Mouse (Mus musculus) ES-CJ7 (cell line): ENCODE measurements around the gene Atg101.

Source experiments
- DNase-seq: peaks from one replicate; pipeline ENCODE4 v3.0.0; 2011; ENCODE audit warnings: low read depth, low spot score

The Atg101 gene

DNA sequence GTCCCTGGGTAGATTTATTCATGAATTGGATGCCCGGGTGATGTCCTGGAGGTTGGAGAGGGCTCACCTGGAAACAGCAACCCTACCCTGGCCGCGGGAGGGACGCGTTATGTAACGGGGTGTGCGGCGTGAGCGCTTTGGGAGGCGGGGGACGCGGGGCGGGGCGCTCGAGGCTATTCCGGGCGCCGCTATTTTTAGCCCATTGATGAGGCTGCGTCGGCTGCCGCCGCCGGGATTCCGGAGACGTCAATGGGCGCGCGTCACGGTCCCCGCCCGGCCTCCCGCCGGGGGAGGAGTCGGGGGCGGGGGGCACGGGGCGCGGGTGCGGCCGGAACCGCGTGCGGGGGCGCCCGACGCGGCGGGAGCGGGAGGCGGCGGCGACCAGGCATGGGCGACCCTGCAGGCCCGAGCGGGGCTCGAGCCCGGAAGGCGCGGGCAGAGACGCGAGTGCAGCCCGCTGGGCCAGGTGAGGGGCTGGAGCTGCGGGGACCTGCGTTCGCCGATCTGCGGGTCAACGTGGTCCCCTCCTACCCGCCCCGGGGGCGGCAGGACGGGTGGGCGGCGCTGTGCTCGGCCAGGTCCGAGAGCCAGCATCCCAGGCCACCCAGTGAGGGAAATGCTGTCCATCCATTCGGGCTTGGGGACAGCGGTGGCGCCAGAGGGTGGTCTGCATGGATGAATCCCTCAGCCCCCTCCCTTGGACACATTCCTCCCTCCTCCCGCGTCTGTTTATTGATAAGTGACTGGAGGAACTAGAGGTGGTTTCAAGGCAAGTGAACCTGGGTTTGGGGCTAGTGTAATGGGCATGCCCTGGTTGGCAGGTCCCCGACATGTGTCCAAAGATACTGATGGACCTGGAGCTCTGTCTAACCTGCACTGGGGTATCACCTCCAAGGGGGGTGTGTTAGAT, 29.9 kb upstream of the Atg101 start, which contains the start of gene Nr4a1:
Gene Nr4a1, plus strand, starts transcription at position 384 of the 910 bp plus-strand sequence.
- peak; percentile 71 for DNase-seq

DNA sequence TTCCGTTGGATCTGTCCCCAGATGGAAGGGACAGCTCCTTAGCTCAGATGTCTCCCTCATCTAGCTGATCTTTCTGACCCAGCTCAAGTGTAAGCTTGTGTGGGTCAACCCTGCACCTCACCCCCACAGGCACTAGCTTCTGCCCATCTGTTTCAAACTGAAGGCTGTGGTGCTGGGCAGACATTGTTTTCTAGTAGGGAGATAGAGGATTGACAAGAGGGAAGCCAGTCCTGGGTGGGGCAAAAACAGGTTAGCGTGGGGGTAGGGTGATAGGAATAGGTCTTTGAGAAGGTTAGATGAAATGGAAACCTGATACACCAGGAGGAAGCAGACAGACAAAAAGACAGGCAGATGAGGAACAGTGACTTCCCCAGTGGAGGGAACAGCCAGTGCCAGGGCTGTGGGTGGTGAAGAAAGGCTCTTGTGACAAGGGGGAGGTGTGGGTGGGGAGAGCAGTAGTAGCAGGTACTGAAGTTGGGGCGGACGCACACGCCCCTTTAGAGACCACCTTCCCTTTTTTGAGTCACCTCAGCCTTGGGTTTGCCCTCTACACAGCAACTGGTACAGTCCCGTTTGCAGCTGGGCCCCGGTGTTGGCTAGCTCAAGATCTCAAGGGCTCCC, 28.1 kb upstream of the Atg101 start:
- DNase-seq = peak; percentile 67

DNA sequence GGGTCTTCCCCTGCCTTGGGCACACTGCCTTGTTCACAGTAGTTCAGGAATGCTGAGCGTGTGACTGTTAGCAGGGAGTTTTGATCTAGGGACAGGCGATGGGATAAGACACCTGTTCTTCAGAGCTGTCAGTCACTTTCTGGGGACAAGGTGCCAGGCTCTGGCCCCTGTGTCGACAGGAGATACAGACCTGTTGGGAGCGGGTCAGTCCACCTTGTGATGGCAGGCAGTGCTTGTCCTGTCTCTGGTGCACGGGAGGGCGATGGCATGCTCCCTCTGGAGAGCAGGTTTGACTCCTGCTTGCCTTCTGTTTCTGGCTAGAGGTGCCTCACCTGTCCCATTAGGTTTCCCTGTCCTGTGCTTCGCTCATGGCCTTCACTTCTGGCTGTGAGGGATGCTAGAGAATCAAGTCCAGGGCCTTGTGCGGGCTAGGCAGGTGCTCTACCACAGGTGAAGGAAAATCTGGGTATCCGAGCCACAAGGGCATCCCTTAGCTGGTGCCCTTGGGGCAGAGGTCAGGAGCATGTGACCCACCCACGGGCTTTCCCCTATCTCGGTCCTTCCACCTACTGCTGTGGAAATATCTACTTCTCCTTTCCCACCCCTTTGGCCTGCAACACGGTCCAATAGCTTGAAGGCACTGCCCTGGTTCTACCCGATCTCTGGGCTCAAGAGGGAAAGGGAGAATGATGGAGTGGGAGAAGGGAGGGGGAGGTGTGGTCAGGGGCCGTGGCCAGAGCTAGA, 27.4 kb upstream of the Atg101 start:
- no peak for DNase-seq

DNA sequence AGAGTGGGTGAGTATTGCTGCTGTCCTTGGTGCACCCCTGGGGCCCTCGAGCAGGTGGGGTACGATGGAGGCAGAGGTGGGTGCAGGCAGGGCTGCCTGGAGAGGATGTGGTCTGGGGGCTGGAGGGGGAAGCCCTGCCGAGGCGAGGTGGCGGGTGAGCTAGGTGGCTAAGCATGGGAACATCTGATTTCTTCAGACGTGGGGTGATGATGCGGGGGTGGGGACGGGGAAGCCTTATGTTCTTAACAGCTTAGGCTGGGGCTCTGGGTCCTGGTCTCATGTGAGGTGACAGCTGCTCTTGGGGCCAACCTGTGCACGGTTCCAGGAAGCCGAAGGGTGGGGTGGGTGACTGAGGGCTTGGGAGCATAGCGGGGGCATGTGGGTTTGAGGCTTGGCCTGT, 25.7 kb upstream of the Atg101 start:
- DNase-seq = no peak

DNA sequence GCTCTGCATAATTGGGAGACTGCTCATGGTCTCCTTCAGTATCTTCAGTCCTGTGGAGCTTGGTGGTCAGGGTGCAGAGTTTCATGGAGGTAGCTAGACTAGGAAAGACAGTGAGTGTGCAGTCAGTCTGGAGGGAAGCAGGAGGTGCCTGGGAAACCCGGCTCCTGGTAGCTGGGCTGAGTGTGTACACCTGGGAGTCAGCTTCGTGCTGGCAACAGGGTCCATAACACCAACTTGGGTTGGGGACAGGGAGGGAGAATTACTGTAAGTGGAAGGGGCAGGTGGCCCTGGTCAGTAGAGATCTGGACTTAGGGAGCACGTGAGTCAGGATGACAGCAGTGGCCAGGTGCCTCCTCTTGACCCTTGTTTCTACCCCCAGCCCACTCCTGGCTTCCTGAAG, 24.1 kb upstream of the Atg101 start:
- DNase-seq = no peak

DNA sequence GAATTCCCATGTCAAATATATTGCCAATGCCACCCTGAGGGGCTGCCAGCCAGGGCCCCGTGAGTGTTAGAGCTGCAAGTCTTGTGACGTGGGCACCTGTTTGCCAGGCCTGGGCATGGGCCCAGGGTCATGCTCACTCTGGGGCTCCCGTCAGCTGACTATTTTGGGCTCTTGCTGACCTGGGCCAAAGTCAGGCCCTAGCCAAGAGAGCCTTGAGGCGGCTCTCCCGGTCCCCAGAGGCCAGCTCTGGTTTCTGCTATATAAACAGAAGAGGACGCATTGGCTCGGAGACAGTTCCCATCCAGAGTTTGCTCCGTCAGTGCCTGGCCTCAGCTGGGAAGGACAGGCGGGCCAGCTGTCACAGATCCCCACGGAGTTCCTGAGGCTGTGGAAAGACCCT, 23.7 kb upstream of the Atg101 start:
- no peak for DNase-seq

DNA sequence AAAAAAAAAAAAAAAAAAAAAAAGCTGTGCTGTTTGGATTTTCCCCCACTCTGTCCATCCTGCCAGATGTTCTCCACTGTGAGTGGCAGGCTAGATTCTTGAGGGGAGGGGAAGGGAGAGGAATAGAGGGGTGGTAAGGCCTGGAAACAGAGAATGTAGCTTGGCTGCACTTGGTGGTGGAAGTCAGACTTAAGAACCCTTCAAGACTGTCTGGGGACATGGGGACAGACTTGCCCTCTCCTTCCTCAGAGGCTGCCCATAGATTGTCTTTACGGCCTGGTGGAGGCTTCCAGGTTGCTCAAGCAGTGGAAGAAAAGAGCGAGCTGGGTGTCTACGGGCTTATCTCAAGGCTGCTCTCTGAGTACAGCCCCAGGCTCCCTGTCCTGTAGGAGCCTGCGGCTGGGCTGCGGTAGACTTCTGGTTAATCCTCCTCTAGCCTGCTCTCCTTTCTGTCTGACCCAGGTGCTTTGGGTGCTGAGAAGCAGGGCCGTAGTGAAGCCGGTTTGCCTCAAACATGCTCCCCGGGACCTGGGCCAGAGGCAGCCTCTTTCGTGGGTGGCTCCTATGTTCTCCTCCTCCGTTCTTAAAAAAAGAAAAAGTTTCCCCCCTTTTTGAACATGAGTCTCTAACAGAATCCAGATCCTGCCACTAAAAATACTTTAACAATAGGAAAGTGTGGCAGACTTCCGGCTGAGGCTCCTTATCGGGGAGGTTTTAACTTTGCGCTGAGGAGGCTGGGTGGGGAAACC, 23.0 kb upstream of the Atg101 start:
- DNase-seq = no peak

DNA sequence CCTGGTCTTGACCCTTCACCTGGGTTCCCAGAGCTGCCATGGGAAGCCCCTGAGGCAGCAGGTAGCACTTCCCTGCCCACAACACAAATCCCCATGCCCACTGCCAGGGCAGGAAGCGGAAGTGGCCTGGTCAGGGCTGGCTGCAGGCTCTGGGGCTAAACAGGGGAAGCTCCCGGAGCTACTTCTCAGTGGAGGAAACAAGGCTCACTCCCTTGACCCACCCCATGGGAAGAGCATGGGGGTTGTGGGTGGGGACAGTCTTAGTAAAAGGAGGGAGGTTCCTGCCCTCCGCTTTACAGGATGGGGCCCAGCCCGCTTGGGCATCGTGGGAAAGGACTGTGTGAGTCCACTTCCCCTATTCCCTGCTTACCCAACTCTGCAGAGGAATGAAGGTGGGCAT, 21.6 kb upstream of the Atg101 start:
- DNase-seq = no peak

DNA sequence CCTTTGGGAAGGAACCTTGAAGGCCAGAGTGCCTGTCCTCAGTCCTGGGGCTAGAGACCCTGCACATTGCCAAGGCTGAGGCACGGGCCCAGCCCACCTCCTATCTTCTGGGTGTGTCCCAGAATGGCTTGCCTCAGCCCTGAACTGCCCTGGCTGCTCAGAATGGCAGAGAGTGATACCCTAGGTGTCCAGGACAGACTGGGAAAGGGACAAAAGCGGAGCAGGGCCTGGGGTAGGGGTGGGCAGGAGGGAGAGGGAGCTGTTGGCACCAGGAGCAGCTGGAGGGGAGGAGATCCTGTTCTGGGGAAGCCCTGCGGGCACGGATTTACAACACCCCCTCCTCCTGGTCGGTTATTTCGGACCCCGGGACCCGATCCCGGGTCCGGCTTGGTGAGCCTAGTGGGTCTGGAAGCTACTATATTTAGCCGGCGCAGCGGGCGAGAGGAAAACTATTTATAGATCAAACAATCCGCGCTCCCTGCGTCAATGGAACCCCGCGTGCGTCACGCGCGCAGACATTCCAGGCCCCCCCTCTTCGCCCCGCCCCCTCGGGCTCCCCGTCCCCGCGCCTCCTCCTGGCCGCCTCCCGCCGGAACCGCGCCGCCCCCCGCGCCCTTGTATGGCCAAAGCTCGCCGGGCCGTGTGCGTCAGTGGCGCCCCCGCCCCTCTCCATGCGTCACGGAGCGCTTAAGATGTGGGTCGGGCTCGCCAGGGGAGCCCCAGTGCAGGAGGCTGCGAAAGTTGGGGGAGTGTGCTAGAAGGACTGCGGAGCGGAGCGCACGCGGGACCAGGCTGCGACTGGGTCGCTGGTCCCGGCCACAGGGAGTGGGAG, 17.7 kb upstream of the Atg101 start:
- peak; percentile 85 for DNase-seq

DNA sequence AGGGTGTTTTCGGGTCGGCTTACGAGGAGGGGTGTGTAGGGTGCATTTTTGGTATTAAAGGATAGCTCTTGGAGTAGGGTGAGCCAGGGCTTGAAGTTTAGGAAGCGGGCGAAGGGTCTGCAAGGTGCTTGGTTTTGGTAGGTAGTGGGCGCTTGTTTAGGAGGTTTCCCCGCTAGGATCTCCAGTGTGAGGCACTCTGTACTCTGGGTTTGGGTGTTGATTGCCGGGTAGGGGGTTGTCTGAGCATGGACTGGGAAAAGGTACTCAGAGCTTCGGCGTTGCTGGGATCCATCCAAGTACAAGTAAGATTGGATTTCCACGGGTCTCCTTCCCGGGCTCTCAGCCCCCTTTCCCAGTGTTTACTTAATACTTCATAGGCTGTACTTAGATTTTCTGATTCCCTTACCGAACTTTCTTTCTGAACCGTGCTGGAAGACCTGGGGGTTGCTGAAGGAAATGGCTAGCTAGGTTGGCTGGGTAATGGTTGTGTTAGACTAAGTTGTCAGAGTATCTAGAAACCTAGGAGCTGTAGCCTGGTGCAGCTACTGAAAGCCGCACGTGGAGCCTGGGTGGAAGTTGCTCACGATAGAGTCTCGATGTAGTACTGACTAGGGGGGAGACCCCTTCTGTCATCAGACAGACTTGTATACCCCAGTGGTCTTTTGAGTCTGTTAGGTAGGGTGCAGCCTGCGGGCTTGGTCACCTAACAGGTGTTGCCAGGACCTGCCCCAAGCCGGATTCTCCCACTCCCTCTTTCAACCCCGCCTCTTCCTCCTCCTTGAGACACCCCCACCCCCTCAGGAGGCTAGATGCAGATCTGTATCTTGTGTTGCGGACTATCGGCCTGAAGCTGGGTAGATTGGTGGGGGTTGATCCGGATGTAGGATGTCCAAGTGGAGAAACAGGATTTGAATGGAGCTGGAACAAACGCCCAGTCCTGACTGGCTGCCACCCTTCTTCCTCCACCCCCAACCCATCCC, 16.7 kb upstream of the Atg101 start:
- DNase-seq = peak; percentile 96

DNA sequence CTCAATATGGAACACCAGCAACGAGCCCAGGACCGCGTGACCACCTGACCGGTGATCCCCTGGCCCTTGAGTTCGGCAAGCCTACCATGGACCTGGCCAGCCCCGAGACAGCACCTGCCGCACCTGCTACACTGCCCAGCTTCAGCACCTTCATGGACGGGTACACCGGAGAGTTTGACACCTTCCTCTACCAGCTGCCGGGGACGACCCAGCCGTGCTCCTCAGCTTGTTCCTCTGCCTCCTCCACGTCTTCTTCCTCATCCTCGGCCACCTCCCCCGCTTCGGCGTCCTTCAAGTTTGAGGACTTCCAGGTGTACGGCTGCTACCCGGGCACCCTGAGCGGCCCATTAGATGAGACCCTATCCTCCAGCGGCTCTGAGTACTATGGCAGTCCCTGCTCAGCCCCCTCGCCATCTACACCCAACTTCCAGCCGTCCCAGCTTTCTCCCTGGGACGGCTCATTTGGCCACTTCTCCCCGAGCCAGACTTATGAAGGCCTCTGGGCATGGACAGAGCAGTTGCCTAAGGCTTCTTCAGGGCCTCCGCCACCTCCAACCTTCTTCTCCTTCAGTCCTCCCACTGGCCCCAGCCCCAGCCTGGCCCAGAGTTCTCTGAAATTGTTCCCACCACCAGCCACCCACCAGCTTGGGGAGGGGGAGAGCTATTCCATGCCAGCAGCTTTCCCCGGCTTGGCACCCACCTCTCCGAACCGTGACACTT, 13.8 kb upstream of the Atg101 start:
- no peak for DNase-seq

DNA sequence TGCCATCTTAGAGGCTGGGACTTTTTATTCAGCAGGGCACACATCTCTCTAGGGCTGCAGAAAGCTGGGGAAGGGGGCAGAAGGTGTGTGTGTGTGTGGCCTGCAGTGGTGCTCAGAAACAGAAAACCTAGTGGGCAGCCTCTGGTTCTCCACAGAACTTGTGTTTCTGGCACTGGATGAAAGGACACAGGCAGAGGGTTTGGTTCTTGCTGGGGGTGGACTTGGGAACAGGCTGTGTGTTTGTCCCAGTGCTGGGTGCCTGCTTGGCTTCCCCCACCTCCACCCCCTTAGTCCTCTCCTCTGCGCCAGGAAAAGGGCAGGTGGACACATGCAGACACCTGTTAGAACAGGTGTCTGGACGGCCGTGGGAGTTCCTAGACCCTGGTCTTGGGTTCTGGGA, 13.0 kb upstream of the Atg101 start:
- no peak for DNase-seq

DNA sequence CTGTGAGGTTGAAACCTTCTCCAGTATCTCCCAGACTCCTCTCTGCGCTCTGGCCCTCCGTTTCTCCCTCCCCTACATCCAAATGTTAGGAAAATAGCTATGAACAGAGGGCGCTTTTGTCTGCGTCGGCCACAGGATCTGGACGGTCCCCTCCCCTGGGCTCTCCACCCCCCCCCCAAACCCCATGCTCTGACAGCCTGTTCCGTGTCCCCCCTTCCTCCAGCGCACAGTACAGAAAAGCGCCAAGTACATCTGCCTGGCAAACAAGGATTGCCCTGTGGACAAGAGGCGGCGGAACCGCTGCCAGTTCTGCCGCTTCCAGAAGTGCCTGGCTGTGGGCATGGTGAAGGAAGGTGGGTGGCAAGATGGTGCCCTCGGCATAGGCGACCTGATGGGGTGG, 12.6 kb upstream of the Atg101 start:
- DNase-seq = no peak

DNA sequence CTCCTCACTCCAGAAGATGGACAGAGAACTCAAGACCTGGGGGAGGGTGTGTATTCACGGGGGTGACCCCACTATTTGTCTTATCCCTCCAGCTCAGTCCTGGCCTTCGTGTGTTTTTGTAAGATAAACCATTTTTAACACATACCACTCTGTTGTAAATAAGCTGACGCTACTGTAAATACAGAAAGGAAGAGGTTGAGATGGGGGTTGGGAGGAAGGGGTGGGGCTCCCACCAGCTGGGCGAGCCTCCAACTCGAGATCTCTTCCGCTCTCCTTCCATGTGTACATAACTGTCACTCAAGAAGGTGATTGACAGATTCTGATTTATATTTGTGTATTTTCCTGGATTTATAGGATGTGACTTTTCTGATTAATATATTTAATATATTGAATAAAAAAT, 9.7 kb upstream of the Atg101 start:
- no peak for DNase-seq

DNA sequence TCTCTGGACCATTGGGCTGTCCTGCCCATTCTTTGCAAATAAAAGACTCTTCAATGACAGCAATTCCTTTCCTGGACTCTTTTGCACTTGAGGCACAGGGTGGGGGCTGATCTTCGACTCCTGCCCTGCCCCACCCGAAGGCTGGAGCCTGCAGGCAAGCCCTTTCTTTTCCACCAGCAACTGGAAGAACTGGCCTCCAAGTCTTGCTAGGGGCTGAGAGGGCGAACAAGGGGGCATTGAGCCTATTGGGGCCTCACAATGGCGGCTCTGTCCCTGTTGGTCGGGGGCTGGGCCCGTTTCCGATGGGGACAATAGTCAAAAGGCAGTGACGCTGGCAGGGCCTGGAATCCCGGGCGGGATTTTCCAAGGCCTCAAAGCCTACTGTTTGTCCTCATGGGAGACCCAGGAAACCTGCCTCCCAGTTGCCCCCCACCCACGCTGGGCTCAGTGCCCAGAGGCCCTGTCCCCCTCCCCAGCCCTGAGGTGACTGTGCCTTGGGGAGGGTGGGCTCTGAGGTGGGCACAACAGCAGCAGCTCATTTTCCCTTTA, 6.6 kb upstream of the Atg101 start:
- peak; percentile 90 for DNase-seq

DNA sequence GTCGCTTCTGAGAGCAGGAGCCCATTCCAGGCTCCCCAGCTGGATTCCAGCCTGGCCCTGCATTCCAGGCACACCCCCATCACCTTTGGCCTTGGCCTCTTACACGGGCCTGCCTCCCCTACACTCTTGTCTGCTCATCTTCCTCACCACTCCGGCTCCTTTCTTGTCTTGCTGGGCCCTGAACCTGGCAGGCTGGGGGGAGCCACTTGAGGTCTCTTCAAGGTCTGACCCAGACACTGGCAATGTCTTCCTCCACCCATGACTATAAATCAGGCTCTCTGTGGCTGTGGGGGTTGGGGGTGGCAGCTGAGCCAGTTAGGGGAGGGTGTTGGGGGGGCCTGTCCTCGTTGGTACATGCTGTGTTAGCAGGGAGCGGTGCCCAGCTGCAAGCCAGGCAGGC, 5.5 kb upstream of the Atg101 start:
- peak; percentile 60 for DNase-seq

DNA sequence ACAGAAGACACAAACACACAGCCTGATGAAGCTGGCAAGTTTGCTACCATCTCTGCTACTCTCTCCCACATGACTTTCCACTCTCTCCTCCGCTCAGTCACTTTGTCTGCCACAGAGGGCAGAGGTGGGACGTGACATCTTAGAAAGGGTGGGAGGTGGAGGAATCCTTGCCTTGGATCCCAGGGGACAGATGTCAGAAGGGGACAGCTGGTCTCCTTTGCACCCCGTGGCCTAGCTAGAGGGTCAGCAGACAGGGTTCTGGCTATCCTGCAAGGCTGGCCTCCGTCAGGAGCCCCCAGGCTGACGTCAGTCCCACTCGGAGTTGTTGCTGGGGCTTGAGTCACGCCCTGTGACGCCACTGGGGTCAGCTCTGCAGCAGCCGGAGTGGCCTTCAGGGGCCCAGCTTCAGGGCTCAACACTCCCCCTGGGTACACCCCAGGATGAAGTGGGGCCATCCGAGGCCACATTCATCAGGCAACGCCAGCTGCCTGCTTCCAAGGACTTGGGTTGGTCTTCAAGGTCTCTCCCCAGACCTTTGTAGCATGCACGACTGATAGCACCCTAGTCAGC, 4.6 kb upstream of the Atg101 start:
- no peak for DNase-seq

DNA sequence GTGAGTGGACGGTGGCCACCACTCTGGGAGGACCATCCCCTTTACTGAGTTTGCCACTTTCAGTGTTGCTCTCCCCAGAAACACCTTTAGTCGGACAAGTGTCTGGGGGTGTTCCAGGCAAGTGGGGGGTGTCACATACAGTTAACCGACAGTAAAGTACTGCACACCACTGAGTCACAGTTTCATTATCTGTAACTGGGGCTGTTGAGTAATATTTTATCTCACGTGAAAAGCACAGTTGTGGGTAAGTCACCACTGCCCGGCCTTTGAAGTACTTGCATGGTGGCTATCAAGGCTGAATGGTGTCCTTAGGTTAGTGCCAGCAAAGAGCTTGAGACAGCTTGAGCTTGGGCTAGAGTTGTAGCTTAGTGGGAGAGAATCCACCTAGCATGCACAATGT, 1.6 kb upstream of the Atg101 start:
- no peak for DNase-seq
